Mouse (Mus musculus): ENCODE measurements around the gene Omt2b.
"Not testable (repeated sequence)": the region's sequence is repeated elsewhere in the genome, so short reads cannot be mapped to it uniquely, and the experiment has no call there.

GRCm38 (mm10) chr9:78289063-78289462 is 38.3 kb upstream of the Omt2b start:
- TF ChIP-seq CTCF, EP300 (IDR thresholded peaks at IDR 0.05; ENCODE audit: low read depth): not testable (repeated sequence)
